Mouse (Mus musculus) limb, embryonic 12.5 days (tissue): Measurements from ENCODE around the gene Eml3. TPM values are rescaled to one million over a fixed set of nuclear protein-coding genes. Genes with fewer than 3 reads are reported as not detected.
"Not testable (repeated sequence)": the region's sequence is repeated elsewhere in the genome, so short reads cannot be mapped to it uniquely, and the experiment has no call there.

ENCODE experiments used
- ATAC-seq: fragments of 200-750 bp; cut with Nextera tagmentation; 2 replicates; pipeline ENCODE4 v1.8.0; 2017; ENCODE audit warnings: low read depth, moderate TSS enrichment; ENCODE audit not compliant: insufficient number of reproducible peaks, insufficient read depth, low FRiP score, low TSS enrichment
- H3K27ac ChIP-seq: fragments of 300-500 bp; sonication (generic); 2 replicates; pipeline ENCODE4 v1.5.1; 2016; ENCODE audit warnings: mild to moderate bottlenecking, moderate library complexity
- H3K27me3 ChIP-seq: fragments of 300-500 bp; sonication (generic); 2 replicates; pipeline ENCODE4 v1.6.1; 2016; ENCODE audit warnings: mild to moderate bottlenecking, moderate library complexity
- H3K36me3 ChIP-seq: fragments of 300-500 bp; sonication (generic); 2 replicates; pipeline ENCODE4 v1.6.1; 2016; ENCODE audit warnings: mild to moderate bottlenecking, moderate library complexity
- H3K4me1 ChIP-seq: fragments of 300-500 bp; sonication (generic); replicated peaks from 2 replicates; pipeline ENCODE4 v1.6.1; 2016
- H3K4me2 ChIP-seq: fragments of 300-500 bp; sonication (generic); 2 replicates; pipeline ENCODE4 v1.6.1; 2016; ENCODE audit warnings: mild to moderate bottlenecking, moderate library complexity
- H3K4me3 ChIP-seq: fragments of 300-500 bp; sonication (generic); replicated peaks from 2 replicates; pipeline ENCODE4 v1.5.1; 2016; ENCODE audit warnings: mild to moderate bottlenecking
- H3K9ac ChIP-seq: fragments of 300-500 bp; sonication (generic); replicated peaks from 2 replicates; pipeline ENCODE4 v1.6.1; 2016; ENCODE audit warnings: mild to moderate bottlenecking, moderate library complexity
- H3K9me3 ChIP-seq: fragments of 300-500 bp; sonication (generic); 2 replicates; pipeline ENCODE4 v1.6.1; 2016; ENCODE audit warnings: mild to moderate bottlenecking, moderate library complexity
- WGBS: fragments of 180-500 bp; shearing (Covaris S2); methylation state at CpG from one replicate; pipeline ENCODE4 v1.1.7; 2016; 5-methylcytosine and 5-hydroxymethylcytosine counted together
- polyA plus RNA-seq: library from polyadenylated mRNA; unstranded; fragments of >200 nt; fragmentation: Nextera tagmentation; extraction: Ambion mirVana; gene quantifications from 2 replicates; pipeline ENCODE4 v1.2.1, GENCODE M21; 2016

Gene Eml3
- polyA plus RNA-seq, 1 experiment from 2014 or later = 34.9 TPM

DNA sequence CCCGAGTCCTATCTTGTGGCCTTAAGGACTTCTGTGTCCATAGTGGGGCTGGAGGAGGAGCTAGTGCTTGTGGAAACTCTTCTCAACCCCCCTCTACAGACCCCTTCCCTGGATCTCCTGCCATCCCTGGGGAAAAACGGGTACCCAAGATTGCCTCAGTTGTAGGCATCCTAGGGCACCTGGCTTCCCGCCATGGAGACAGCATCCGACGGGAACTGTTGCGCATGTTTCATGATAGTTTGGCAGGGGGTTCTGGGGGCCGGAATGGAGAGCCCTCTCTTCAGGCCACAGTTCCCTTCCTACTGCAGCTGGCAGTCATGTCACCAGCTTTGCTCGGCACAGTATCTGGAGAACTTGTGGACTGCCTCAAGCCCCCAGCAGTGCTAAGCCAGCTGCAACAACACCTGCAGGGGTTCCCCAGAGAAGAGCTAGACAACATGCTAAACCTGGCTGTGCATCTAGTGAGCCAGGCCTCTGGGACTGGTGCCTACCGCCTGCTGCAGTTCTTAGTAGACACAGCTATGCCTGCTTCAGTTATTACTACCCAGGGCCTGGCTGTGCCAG lies 33.9 kb upstream of the Eml3 start:
- no peaks in the 10 kb centered on the region for H3K9me3 ChIP-seq
- WGBS = 87% methylated on average over 9 of the region's 9 CpGs
- H3K4me2 ChIP-seq = no peak overlapping the region
- H3K9ac ChIP-seq = no peak overlapping the region
- peaks cover 32% of the 10 kb centered on the region for H3K4me1 ChIP-seq
- H3K36me3 ChIP-seq = peaks cover 40% of the 10 kb centered on the region
- no peaks in the 10 kb centered on the region for H3K27me3 ChIP-seq
- H3K4me3 ChIP-seq = no peak overlapping the region
- ATAC-seq = no peak
- no peak overlapping the region for H3K27ac ChIP-seq

GRCm38 (mm10) chr19:8896231-8896630 lies 33.1 kb upstream of the Eml3 start:
- not testable (repeated sequence) for H3K9me3 ChIP-seq, H3K27ac ChIP-seq, H3K27me3 ChIP-seq, ATAC-seq, H3K4me3 ChIP-seq
- H3K4me1 ChIP-seq = peaks cover 32% of the 10 kb centered on the region
- H3K4me2 ChIP-seq = peak overlapping the region; percentile 15; the same call in 1 of the 2 replicates
- 85% methylated on average over 5 of the region's 5 CpGs for WGBS
- 0 out of 2 replicates have a peak overlapping the region, but pooled peaks have one; percentile 63 for H3K9ac ChIP-seq
- peaks cover 37% of the 10 kb centered on the region for H3K36me3 ChIP-seq

GRCm38 (mm10) chr19:8897211-8897864 lies 32.0 kb upstream of the Eml3 start:
- H3K27me3 ChIP-seq, H3K9me3 ChIP-seq: not testable (repeated sequence)
- ATAC-seq = peak; percentile 44
- Histone ChIP-seq H3K36me3 (peaks cover 44% of the 10 kb centered on the region), H3K9ac (peak overlapping the region; percentile 63), H3K4me2 (peak overlapping the region; percentile 80), H3K4me3 (peak overlapping the region; percentile 65), H3K27ac (peak overlapping the region; percentile 88), H3K4me1 (peaks cover 32% of the 10 kb centered on the region)
- WGBS = 23% methylated on average over 21 of the region's 21 CpGs

DNA sequence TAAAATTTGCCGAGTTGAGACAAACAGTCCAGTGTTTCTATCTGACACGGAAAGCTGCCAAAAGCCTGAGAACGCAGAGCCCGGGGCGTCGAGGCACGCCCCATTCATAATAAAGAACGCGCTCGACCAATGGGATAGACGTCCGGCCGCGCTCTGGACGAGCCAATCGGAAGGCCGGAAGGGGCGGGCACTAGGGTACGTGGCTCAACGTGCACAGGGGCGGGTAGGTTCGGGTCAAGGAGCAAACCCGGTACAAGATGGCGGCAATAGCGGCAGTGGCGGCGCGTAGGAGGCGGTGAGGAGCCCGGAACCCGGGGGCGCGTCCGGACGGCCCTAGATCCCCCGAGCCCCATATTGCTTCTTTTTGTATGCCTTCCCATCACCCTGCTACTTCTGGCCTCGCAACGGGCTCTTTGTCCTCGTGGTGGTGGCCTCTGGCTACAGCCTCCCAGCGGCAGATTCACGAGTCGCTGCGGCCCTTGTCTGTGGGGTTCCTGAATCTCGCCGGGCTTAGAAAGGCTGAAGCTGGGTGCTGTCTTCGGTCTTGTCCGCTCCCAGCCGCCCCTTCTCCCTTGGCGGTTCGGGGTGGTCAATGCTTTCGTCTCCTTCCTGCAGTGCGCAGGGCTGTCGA lies 31.4 kb upstream of the Eml3 start, which contains the start of gene Ganab:
Ganab (plus strand) TSS at position 207 of the 631 bp plus-strand sequence.
- peaks cover 49% of the 10 kb centered on the region for H3K36me3 ChIP-seq
- H3K9ac ChIP-seq = peak within 1 kb of the TSS; percentile 86
- no peaks in the 10 kb centered on the region for H3K9me3 ChIP-seq
- H3K4me3 ChIP-seq = peak within 1 kb of the TSS; percentile 65
- whole genome bisulfite sequencing = under 1% methylated on average over 53 of the region's 53 CpGs
- H3K27me3 ChIP-seq = no peaks in the 10 kb centered on the region
- peak within 1 kb of the TSS; percentile 88 for H3K27ac ChIP-seq
- H3K4me1 ChIP-seq = peaks cover 32% of the 10 kb centered on the region
- peak within 1 kb of the TSS; percentile 80 for H3K4me2 ChIP-seq
- ATAC-seq = peak; percentile 98

DNA sequence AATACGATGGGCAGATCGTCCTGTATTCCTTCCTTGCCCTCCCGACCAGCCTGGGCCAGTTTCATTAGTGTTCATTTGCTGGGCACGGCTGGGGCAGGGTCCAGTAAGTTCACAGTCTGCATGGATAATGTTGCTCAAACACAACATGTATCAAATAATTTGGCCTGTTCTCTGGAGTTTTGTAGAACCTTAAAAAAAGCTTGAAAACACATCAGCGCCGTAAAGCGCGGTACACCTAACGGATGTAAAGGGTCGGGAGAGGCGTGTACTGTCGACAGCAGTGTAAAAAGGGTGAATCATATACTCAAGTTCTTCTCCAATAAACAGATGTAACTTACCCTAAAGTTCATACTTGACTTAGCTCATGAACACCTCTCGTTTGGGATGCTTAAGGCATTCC lies 30.8 kb upstream of the Eml3 start:
- peak overlapping the region; percentile 65 for H3K4me3 ChIP-seq
- 11% methylated on average over 13 of the region's 13 CpGs for WGBS
- peak overlapping the region; percentile 80 for H3K4me2 ChIP-seq
- H3K27ac ChIP-seq = peak overlapping the region; percentile 87
- no peaks in the 10 kb centered on the region for H3K9me3 ChIP-seq
- H3K4me1 ChIP-seq = peaks cover 31% of the 10 kb centered on the region
- peaks cover 55% of the 10 kb centered on the region for H3K36me3 ChIP-seq
- H3K27me3 ChIP-seq = no peaks in the 10 kb centered on the region
- no peak for ATAC-seq
- peak overlapping the region; percentile 86 for H3K9ac ChIP-seq

GRCm38 (mm10) chr19:8899079-8899478 lies 30.3 kb upstream of the Eml3 start:
- no peaks in the 10 kb centered on the region for H3K27me3 ChIP-seq
- no peak for ATAC-seq
- H3K36me3 ChIP-seq = peaks cover 59% of the 10 kb centered on the region
- H3K27ac ChIP-seq = no peak overlapping the region
- peak overlapping the region; percentile 80 for H3K4me2 ChIP-seq
- no peaks in the 10 kb centered on the region for H3K9me3 ChIP-seq
- peak overlapping the region; percentile 65 for H3K4me3 ChIP-seq
- H3K4me1 ChIP-seq = peaks cover 27% of the 10 kb centered on the region
- 55% methylated on average over 3 of the region's 3 CpGs for WGBS
- peak overlapping the region; percentile 86 for H3K9ac ChIP-seq

DNA sequence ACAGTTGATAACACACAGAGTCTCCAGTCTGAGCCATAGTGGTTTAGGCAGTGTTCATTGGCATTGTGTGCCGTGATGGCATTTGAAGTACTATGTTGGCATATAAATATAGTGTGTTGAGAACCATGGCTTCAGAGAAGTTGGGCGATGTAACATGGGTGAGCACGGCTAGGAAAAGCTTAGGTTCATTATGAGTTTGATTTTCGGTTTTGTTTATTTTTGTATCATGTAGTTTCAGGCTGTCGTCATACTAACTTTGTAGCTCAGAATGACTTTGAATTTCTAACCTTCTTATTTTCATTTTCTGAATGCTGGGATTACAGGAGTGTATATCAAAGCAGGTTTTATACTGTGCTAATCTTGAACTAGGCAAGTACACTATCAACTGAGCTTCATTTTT lies 25.9 kb upstream of the Eml3 start:
- WGBS = 94% methylated on average over 5 of the region's 5 CpGs
- H3K9me3 ChIP-seq = no peaks in the 10 kb centered on the region
- no peak overlapping the region for H3K27ac ChIP-seq
- H3K4me3 ChIP-seq = no peak overlapping the region
- no peak for ATAC-seq
- no peaks in the 10 kb centered on the region for H3K27me3 ChIP-seq
- H3K4me2 ChIP-seq = no peak overlapping the region
- H3K4me1 ChIP-seq = peaks cover 9% of the 10 kb centered on the region
- H3K9ac ChIP-seq = no peak overlapping the region
- peaks cover 71% of the 10 kb centered on the region for H3K36me3 ChIP-seq

DNA sequence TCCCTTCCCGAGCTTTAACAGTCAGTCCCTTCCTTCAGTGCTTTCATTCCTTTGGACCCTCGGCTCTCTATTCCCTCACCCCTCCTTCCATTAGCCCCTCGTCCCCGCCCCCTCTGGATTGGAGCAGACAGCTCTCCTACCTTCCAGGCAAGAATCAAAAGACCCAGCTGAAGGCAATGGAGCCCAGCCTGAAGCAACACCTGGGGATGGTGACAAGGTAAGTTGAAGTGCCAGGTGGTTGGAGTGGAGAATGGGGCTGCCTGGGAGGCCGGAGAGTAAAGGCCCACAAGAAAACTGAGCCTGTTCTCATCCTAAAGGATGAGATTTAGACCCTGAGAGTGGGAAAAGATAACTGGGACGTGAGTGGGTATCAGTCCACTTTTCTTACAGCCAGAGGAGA lies 20.8 kb upstream of the Eml3 start:
- ATAC-seq = no peak
- Histone ChIP-seq H3K4me3 (no peak overlapping the region), H3K9ac (no peak overlapping the region), H3K4me2 (no peak overlapping the region), H3K27me3 (no peaks in the 10 kb centered on the region), H3K27ac (no peak overlapping the region), H3K4me1 (no peaks in the 10 kb centered on the region), H3K36me3 (peaks cover 97% of the 10 kb centered on the region), H3K9me3 (no peaks in the 10 kb centered on the region)
- WGBS = 87% methylated on average over 6 of the region's 6 CpGs

DNA sequence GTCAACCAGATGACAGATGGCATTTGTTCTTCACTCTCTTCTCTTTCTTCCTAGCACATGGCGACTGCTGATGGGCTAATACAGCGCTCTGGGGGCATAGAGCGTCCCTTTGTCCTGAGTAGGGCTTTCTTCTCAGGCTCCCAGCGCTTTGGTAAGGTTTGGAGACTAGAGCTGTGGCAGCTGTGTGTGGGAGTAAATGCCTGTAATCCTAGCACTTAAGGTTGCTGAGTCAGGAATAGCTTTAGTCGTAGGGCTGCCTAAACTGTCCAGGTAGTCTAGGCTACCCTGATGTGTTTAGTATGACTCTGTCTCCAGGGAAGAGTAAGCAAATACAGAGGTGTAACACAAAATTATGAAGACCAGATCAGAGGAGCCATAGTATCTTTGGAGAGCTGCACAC lies 17.5 kb upstream of the Eml3 start:
- Histone ChIP-seq H3K9ac (no peak overlapping the region), H3K36me3 (peaks cover 100% of the 10 kb centered on the region), H3K4me1 (no peaks in the 10 kb centered on the region), H3K4me2 (no peak overlapping the region), H3K4me3 (no peak overlapping the region), H3K9me3 (no peaks in the 10 kb centered on the region), H3K27ac (no peak overlapping the region), H3K27me3 (no peaks in the 10 kb centered on the region)
- 91% methylated on average over 5 of the region's 5 CpGs for WGBS
- ATAC-seq = no peak

DNA sequence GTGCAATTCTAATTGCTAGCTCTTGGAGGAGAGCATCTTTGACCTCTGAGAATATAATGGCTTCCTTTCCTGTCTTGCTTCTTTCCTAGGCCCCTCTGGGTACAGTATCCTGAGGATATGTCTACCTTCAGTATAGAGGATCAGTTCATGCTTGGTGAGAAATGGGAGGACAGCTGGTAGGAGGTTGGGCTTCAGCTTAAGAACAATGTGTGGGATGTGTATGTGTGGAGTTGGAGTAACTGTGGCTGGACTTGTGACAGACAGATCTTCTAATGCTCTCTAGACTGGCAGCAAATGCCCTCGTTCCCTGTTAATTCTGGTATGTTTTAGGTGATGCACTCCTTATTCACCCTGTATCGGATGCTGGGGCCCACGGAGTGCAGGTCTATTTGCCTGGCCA lies 15.1 kb upstream of the Eml3 start:
- Histone ChIP-seq H3K27ac (no peak overlapping the region), H3K9ac (no peak overlapping the region), H3K9me3 (no peaks in the 10 kb centered on the region), H3K4me3 (no peak overlapping the region), H3K4me2 (no peak overlapping the region), H3K4me1 (no peaks in the 10 kb centered on the region), H3K27me3 (no peaks in the 10 kb centered on the region), H3K36me3 (peaks cover 80% of the 10 kb centered on the region)
- ATAC-seq = no peak
- 91% methylated on average over 3 of the region's 3 CpGs for WGBS

- Histone ChIP-seq H3K27me3 (no peaks in the 10 kb centered on the region), H3K27ac (no peak overlapping the region), H3K9ac (no peak overlapping the region), H3K4me1 (peaks cover 15% of the 10 kb centered on the region), H3K4me2 (no peak overlapping the region), H3K9me3 (no peaks in the 10 kb centered on the region), H3K36me3 (peaks cover 50% of the 10 kb centered on the region), H3K4me3 (no peak overlapping the region)
- no peak for ATAC-seq
- 95% methylated on average over 3 of the region's 3 CpGs for WGBS
Measured at GRCm38 (mm10) chr19:8919000-8919399, 10.4 kb upstream of the Eml3 start.
